Mouse (Mus musculus) midbrain, embryonic 12.5 days (tissue): ENCODE measurements at regions not wholly inside any gene's neighbourhood (a gene's known extent, or its start where the extent isn't known, plus 50 kb on each side); places are given as distances from the start of the nearest gene placed in this dataset.
"Not testable (repeated sequence)": the region's sequence is repeated elsewhere in the genome, so short reads cannot be mapped to it uniquely, and the experiment has no call there.

Experiments
- ATAC-seq: fragments of 200-750 bp; cut with Nextera tagmentation; 2 replicates; pipeline ENCODE4 v1.8.0; 2017; ENCODE audit warnings: low read depth, moderate TSS enrichment, moderate library complexity; ENCODE audit not compliant: low FRiP score
- H3K27ac ChIP-seq: fragments of 300-500 bp; sonication (generic); replicated peaks from 2 replicates; pipeline ENCODE4 v1.5.1; 2016; ENCODE audit warnings: mild to moderate bottlenecking
- H3K27me3 ChIP-seq: fragments of 300-500 bp; sonication (generic); 2 replicates; pipeline ENCODE4 v1.6.1; 2016; ENCODE audit warnings: mild to moderate bottlenecking
- H3K36me3 ChIP-seq: fragments of 300-500 bp; sonication (generic); 2 replicates; pipeline ENCODE4 v1.6.1; 2016
- H3K4me1 ChIP-seq: fragments of 300-500 bp; sonication (generic); 2 replicates; pipeline ENCODE4 v1.6.1; 2016
- H3K4me2 ChIP-seq: fragments of 300-500 bp; sonication (generic); replicated peaks from 2 replicates; pipeline ENCODE4 v1.6.1; 2016; ENCODE audit warnings: mild to moderate bottlenecking, moderate library complexity
- H3K4me3 ChIP-seq: fragments of 300-500 bp; sonication (generic); 2 replicates; pipeline ENCODE4 v1.5.1; 2016; ENCODE audit warnings: mild to moderate bottlenecking
- H3K9ac ChIP-seq: fragments of 300-500 bp; sonication (generic); replicated peaks from 2 replicates; pipeline ENCODE4 v1.6.1; 2016; ENCODE audit warnings: mild to moderate bottlenecking, moderate library complexity
- H3K9me3 ChIP-seq: fragments of 300-500 bp; sonication (generic); 2 replicates; pipeline ENCODE4 v1.6.1; 2016; ENCODE audit warnings: mild to moderate bottlenecking
- WGBS: fragments of 180-500 bp; shearing (Covaris S2); methylation state at CpG from one replicate; pipeline ENCODE4 v1.1.7; 2016; 5-methylcytosine and 5-hydroxymethylcytosine counted together

DNA sequence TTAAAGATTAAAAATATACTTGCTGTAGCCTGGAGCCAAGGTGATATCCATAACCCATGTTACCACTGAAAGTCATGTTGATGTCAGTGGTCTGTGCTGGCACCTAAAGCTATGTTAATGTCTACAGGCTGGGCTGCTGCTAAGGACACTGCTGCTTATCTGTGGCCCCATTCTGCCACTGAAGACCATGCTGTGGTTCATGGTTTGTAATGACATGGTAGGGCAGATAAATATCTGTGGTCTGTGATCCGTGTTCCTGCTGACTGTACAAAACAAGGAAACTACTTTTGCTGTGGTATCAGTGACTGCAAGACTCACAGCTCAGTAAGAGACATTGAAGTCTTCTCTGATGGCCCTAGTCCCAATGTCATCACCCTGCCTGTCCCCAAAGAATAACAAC is 245.7 kb downstream of the Slco4c1 start:
- Histone ChIP-seq H3K4me2 (no peak overlapping the region), H3K36me3 (no peaks in the 10 kb centered on the region), H3K4me3 (no peak overlapping the region), H3K27ac (no peak overlapping the region), H3K27me3 (no peaks in the 10 kb centered on the region), H3K9ac (no peak overlapping the region), H3K9me3 (no peaks in the 10 kb centered on the region), H3K4me1 (no peaks in the 10 kb centered on the region)
- ATAC-seq, result no peak
- WGBS, result 89% methylated on average over 1 of the region's 1 CpGs

DNA sequence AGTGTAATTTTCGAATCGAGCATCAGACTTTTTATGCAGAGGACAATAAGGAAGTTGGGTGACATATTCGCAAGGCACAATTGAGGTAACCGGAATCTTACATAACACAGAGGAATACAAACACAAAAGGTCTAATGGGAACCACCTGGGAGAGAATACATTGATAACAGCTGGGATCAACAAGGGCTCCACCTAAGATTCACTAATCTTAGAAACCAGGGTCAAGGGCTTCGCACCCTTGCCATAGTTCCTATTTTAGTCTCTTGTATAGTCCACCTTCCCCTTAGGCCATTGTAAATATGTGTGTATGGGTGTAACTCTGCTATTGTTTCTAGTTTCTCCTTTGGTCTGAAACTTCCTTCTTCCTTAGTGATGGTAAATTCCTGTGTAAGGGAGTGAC is 246.6 kb downstream of the Slco4c1 start:
- WGBS, result 88% methylated on average over 5 of the region's 5 CpGs
- not testable (repeated sequence) for H3K27ac ChIP-seq, H3K27me3 ChIP-seq, H3K9ac ChIP-seq, H3K4me3 ChIP-seq, H3K4me1 ChIP-seq, H3K36me3 ChIP-seq, ATAC-seq, H3K4me2 ChIP-seq, H3K9me3 ChIP-seq

DNA sequence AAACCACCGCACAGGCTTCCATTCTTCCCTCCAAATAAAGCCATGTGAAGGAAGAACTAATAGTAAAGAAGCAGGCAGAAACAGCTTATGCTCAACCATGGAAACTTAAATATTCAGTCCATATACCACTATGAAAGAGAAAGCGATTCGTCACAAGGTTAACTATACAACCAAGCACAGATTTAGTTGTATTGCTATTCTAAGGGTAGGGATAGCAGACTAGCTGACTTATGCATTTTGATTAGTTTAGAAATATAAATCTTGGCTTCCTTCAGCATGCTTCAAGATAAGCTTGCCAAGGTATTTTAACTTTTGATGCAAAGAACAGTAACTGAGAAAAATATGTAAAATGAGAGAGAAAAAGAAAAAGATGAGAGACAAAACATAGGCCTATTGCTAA is 275.8 kb downstream of the Slco4c1 start:
- no peak overlapping the region for H3K9ac ChIP-seq
- ATAC-seq, result no peak
- no peak overlapping the region for H3K4me3 ChIP-seq
- no peaks in the 10 kb centered on the region for H3K27me3 ChIP-seq
- 90% methylated on average over 3 of the region's 3 CpGs for WGBS
- H3K4me1 ChIP-seq, result no peaks in the 10 kb centered on the region
- H3K9me3 ChIP-seq, result no peaks in the 10 kb centered on the region
- no peak overlapping the region for H3K27ac ChIP-seq
- H3K4me2 ChIP-seq, result no peak overlapping the region
- H3K36me3 ChIP-seq, result no peaks in the 10 kb centered on the region

DNA sequence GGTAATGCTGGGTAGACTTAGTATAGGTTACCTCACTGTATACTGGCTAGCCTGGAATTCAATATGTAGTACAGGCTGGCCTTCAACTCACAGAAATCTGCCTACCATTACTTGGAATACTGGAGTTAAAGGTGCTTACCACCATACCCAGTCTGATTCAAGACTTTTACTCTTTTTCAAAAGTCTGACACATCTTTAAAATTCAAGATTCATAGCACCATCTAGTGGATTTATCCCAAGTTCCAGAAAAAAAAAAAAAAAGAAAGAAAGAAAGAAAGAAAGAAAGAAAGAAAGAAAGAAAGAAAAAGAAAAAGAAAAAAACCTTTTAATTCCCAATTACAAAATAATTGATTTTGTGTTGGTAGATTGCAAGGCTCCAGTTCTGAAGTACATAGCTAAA is 302.7 kb downstream of the Slco4c1 start:
- Histone ChIP-seq H3K4me3 (no peak overlapping the region), H3K4me1 (no peaks in the 10 kb centered on the region), H3K9me3 (no peaks in the 10 kb centered on the region), H3K36me3 (no peaks in the 10 kb centered on the region), H3K27me3 (no peaks in the 10 kb centered on the region), H3K27ac (no peak overlapping the region), H3K9ac (no peak overlapping the region), H3K4me2 (no peak overlapping the region)
- no peak for ATAC-seq

DNA sequence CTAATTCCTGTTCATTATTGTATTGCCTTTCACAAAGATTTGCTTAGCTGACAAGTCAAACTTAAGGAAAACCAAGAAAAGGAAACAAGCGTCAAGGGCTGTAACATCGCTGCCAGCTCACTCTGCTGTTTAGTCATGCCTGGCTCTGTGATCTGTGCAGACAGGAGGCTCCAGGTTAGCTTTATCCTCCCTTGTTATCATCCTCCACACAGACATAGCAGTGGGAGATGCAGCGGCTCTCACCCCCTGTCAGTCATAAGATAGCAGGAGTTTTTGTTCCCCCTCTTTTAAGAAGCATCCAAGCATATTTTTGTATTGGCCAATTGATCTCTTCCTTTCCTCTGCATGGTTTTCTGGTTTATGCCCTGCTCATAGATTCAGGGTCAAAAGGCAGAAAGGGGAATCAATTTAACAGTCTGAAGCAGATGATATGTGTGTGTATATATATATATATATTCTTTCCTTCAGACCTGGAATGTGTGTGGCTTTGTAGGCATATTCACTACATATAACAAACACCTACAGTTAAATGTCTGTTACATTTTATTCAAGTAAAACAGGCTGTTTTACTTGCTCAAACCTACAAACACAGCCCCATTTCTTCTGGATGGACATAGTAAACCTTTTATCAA is 308.6 kb downstream of the Slco4c1 start:
- Histone ChIP-seq H3K27ac (no peak overlapping the region), H3K9me3 (no peaks in the 10 kb centered on the region), H3K4me3 (no peak overlapping the region), H3K27me3 (no peaks in the 10 kb centered on the region), H3K9ac (no peak overlapping the region), H3K4me2 (no peak overlapping the region), H3K4me1 (no peaks in the 10 kb centered on the region), H3K36me3 (no peaks in the 10 kb centered on the region)
- 74% methylated on average over 3 of the region's 3 CpGs for WGBS
- no peak for ATAC-seq

DNA sequence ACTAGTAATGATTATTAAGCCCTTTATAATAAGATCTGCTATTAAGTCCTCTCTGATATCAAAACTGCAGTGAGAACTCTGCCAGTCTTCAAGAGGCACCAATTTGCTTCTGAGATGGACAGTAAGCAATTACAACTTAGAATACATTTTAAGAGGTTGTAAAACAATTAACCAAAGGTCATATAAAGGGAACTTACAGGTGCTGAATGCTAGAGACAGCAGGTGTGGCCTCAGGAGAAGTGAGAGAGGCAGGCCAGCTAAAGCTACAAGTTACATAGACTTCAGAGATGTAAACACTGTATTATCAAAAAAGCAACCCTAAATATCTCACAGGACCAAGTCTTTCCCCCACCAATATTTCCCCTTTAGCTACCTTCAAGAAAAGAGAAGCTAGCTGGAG is 315.7 kb downstream of the Slco4c1 start:
- no peaks in the 10 kb centered on the region for H3K4me1 ChIP-seq
- H3K9me3 ChIP-seq, result no peaks in the 10 kb centered on the region
- ATAC-seq, result no peak
- no peaks in the 10 kb centered on the region for H3K36me3 ChIP-seq
- H3K27me3 ChIP-seq, result no peaks in the 10 kb centered on the region
- no peak overlapping the region for H3K4me2 ChIP-seq
- H3K9ac ChIP-seq, result no peak overlapping the region
- no peak overlapping the region for H3K4me3 ChIP-seq
- H3K27ac ChIP-seq, result no peak overlapping the region

DNA sequence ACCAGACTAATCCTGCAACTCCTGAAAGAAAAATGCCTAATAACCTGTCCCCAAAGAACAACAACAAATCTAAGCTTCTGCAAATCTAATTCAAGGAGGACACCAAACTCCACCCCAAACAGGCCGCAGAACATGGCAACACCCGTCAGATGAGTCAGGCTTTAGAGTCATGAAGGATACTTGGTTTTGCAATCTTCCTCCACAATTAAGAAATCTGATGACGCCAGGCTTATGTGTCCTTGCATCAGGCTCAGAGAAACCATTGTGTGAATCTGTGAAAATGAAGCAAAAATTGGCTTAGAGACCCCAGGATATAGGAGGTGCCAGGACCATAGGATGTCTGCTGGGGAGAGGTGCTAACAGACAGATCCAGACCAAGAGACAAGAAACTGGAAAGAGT is 352.6 kb downstream of the Slco4c1 start:
- WGBS, result 89% methylated on average over 3 of the region's 3 CpGs
- no peak overlapping the region for H3K4me2 ChIP-seq
- no peak overlapping the region for H3K9ac ChIP-seq
- no peak overlapping the region for H3K27ac ChIP-seq
- H3K27me3 ChIP-seq, result no peaks in the 10 kb centered on the region
- no peak overlapping the region for H3K4me3 ChIP-seq
- no peaks in the 10 kb centered on the region for H3K9me3 ChIP-seq
- no peak for ATAC-seq
- H3K36me3 ChIP-seq, result no peaks in the 10 kb centered on the region
- no peaks in the 10 kb centered on the region for H3K4me1 ChIP-seq

DNA sequence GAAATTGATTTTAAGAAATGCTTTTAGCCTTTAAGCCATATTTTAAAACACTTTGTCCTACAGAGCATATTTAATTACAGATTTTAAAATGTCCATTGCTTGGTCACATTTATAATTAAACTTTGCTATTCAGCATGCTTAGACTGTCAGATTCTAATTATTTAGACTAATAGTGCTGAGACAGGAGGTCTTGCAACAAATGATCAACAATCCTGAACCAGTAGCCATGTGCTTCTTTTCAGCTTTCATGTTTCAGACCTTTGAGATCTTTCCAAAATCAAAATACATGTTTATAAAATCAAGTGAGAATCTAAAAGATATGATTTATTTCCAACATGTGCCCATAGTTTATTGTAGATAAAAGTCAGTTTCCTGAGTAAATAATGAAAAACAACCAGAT is 371.0 kb downstream of the Slco4c1 start:
- Histone ChIP-seq H3K4me2 (no peak overlapping the region), H3K27ac (no peak overlapping the region), H3K4me1 (no peaks in the 10 kb centered on the region), H3K36me3 (no peaks in the 10 kb centered on the region), H3K4me3 (no peak overlapping the region), H3K27me3 (no peaks in the 10 kb centered on the region), H3K9ac (no peak overlapping the region), H3K9me3 (no peaks in the 10 kb centered on the region)
- ATAC-seq, result no peak

DNA sequence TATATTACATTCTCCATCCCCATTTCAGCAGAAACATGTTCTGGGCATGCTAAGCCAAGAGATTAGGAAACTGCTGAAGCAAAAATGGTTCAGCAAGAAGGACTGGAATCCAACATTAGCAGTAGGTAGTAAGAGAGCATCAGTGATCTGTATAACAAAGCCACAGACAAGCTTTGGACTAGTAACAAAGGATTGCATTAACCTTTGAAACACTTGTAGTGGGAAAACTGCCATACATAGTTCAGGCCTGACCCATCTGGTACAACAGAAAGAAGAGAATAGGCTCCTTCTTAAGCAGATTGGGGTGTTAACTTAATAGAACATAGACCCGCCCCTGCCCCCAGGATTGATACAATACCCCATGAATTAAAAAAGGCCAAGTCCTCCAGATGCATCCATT is 389.2 kb downstream of the Slco4c1 start:
- no peak for ATAC-seq
- H3K9me3 ChIP-seq, result no peaks in the 10 kb centered on the region
- no peaks in the 10 kb centered on the region for H3K27me3 ChIP-seq
- no peaks in the 10 kb centered on the region for H3K4me1 ChIP-seq
- no peak overlapping the region for H3K4me3 ChIP-seq
- H3K9ac ChIP-seq, result no peak overlapping the region
- H3K36me3 ChIP-seq, result no peaks in the 10 kb centered on the region
- whole genome bisulfite sequencing, result 53% methylated on average over 1 of the region's 1 CpGs
- no peak overlapping the region for H3K4me2 ChIP-seq
- no peak overlapping the region for H3K27ac ChIP-seq

DNA sequence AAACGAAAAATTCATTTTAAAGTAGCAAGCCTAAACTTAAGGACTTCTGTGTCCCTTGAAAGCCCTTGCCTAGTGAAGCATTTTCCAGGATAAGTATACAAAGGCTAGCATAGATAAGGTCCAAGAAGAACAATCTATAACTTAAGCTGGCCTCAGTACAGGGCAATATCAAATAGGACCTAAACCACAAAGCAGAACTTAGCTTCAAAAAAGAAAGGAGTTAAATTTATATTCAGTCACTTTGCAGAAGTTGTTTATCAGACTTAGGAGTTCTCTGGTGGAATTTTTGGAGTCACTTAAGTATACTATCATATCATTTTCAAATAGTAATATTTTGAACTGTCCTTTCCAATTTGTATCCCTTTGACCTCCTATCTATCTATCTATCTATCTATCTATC is 421.1 kb downstream of the Slco4c1 start:
- H3K4me1 ChIP-seq, result no peaks in the 10 kb centered on the region
- H3K4me3 ChIP-seq, result no peak overlapping the region
- 73% methylated on average over 1 of the region's 1 CpGs for WGBS

DNA sequence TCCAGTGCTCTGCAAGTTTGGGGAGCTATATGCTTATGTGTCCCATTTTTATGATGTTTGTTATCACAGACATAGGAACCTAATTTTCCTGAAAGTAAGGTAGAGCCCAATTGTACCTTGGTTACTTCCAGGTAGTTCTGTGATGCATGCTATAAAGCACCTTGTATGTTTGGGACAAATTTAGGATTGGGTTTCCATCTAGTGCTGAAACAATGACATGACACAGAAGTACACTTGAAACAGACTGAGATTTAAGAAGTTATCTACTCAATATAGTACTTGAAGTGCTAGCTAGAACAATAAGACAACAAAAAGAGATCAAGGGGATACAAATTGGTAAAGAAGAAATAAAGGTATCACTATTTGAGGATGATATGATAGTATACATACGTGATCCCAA is 426.8 kb downstream of the Slco4c1 start:
- Histone ChIP-seq H3K36me3 (no peaks in the 10 kb centered on the region), H3K4me3 (no peak overlapping the region), H3K27ac (no peak overlapping the region), H3K4me2 (no peak overlapping the region), H3K27me3 (no peaks in the 10 kb centered on the region), H3K4me1 (no peaks in the 10 kb centered on the region), H3K9ac (no peak overlapping the region), H3K9me3 (no peaks in the 10 kb centered on the region)
- no peak for ATAC-seq
- 98% methylated on average over 1 of the region's 1 CpGs for WGBS

More for the DNA sequence above, 421.1 kb downstream of the Slco4c1 start:
- Histone ChIP-seq H3K36me3 (no peaks in the 10 kb centered on the region), H3K27ac (no peak overlapping the region), H3K9ac (no peak overlapping the region), H3K4me2 (no peak overlapping the region), H3K9me3 (no peaks in the 10 kb centered on the region), H3K27me3 (no peaks in the 10 kb centered on the region)
- no peak for ATAC-seq

DNA sequence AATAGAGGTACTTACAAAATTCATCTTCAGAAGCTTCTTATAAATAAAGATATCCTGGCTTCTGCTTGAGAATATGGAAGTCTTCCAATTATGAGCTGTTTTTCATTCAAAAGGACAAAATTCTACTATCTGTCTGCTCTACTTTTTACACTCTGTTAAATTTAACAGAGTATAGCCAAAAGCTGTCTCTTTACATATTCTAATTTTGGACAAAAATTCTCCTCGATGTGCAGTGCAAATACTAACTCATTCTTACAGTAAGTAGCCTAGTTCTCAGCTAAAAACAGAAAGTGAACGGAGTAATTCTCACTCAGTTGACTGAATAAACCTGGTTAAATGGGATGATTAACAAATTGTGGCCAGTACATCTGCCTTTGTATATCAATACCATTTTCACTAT is 438.9 kb downstream of the Slco4c1 start:
- WGBS, result 79% methylated on average over 2 of the region's 2 CpGs
- no peaks in the 10 kb centered on the region for H3K27me3 ChIP-seq
- no peak for ATAC-seq

DNA sequence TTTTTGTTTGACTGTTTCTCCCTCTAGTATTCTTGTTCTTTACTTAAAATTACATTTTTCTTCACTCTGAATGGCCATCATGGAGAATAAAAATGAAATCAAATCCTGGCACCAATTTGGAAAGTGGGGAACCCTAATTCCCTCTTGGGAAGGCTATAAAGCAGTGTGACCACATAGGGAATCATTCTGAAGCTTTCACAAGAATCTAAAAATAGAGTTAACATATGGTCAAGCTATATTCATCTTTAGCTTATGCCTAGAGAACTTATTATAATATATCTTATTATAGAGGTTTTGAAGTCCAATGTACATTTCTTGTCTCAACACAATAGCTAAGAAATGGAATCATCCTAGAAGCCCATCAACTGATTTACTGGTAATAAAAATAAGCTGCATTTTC is 448.5 kb downstream of the Slco4c1 start:
- H3K36me3 ChIP-seq, result no peaks in the 10 kb centered on the region
- H3K27ac ChIP-seq, result no peak overlapping the region
- H3K4me2 ChIP-seq, result no peak overlapping the region
- H3K9me3 ChIP-seq, result no peaks in the 10 kb centered on the region
- no peaks in the 10 kb centered on the region for H3K27me3 ChIP-seq
- ATAC-seq, result no peak
- no peak overlapping the region for H3K4me3 ChIP-seq
- H3K4me1 ChIP-seq, result no peaks in the 10 kb centered on the region
- H3K9ac ChIP-seq, result no peak overlapping the region

More for the DNA sequence above, 438.9 kb downstream of the Slco4c1 start:
- Histone ChIP-seq H3K4me2 (no peak overlapping the region), H3K9ac (no peak overlapping the region), H3K4me1 (no peaks in the 10 kb centered on the region), H3K4me3 (no peak overlapping the region), H3K36me3 (no peaks in the 10 kb centered on the region), H3K9me3 (no peaks in the 10 kb centered on the region), H3K27ac (no peak overlapping the region)
